Mouse (Mus musculus) neural tube, embryonic 14.5 days (tissue): ENCODE measurements at regions not wholly inside any gene's neighbourhood (a gene's known extent, or its start where the extent isn't known, plus 50 kb on each side); places are given as distances from the start of the nearest gene placed in this dataset.
A peak's percentile ranks its signal among the peaks of the same experiment; 100 is the strongest.
"Not testable (repeated sequence)": the region's sequence is repeated elsewhere in the genome, so short reads cannot be mapped to it uniquely, and the experiment has no call there.

Experiments used
- ATAC-seq: fragments of 200-750 bp; cut with Nextera tagmentation; 2 replicates; pipeline ENCODE4 v1.8.0; 2017; ENCODE audit warnings: low read depth, mild to moderate bottlenecking, moderate TSS enrichment, moderate library complexity
- H3K27ac ChIP-seq: fragments of 300-500 bp; sonication (generic); 2 replicates; pipeline ENCODE4 v1.5.1; 2014; ENCODE audit warnings: low read depth, mild to moderate bottlenecking, control low read depth, low read length, moderate library complexity, mixed read lengths
- H3K27me3 ChIP-seq: fragments of 300-500 bp; sonication (generic); 2 replicates; pipeline ENCODE4 v1.6.1; 2014; ENCODE audit warnings: low read length; ENCODE audit not compliant: control insufficient read depth, insufficient read depth
- H3K36me3 ChIP-seq: fragments of 300-500 bp; sonication (generic); 2 replicates; pipeline ENCODE4 v1.6.1; 2014; ENCODE audit warnings: low read length, mixed read lengths; ENCODE audit not compliant: control insufficient read depth, insufficient read depth
- H3K4me1 ChIP-seq: fragments of 300-500 bp; sonication (generic); 2 replicates; pipeline ENCODE4 v1.6.1; 2014; ENCODE audit warnings: low read length; ENCODE audit not compliant: control insufficient read depth, insufficient read depth
- H3K4me2 ChIP-seq: fragments of 300-500 bp; sonication (generic); 2 replicates; pipeline ENCODE4 v1.6.1; 2014; ENCODE audit warnings: mild to moderate bottlenecking, low read depth, low read length, control low read depth
- H3K4me3 ChIP-seq: fragments of 300-500 bp; sonication (generic); 2 replicates; pipeline ENCODE4 v1.5.1; 2014; ENCODE audit warnings: low read depth, low read length, control low read depth, mixed read lengths
- H3K9ac ChIP-seq: fragments of 300-500 bp; sonication (generic); replicated peaks from 2 replicates; pipeline ENCODE4 v1.6.1; 2014; ENCODE audit warnings: low read depth, mild to moderate bottlenecking, control low read depth, low read length, mixed read lengths
- H3K9me3 ChIP-seq: fragments of 300-500 bp; sonication (generic); 2 replicates; pipeline ENCODE4 v1.6.1; 2016; ENCODE audit warnings: low read length; ENCODE audit not compliant: control insufficient read depth
- WGBS: fragments of 180-500 bp; shearing (Covaris S2); extraction: QIAGEN DNeasy Blood & Tissue Kit; methylation state at CpG from one replicate; pipeline ENCODE4 v1.1.7; 2014; 5-methylcytosine and 5-hydroxymethylcytosine counted together

DNA sequence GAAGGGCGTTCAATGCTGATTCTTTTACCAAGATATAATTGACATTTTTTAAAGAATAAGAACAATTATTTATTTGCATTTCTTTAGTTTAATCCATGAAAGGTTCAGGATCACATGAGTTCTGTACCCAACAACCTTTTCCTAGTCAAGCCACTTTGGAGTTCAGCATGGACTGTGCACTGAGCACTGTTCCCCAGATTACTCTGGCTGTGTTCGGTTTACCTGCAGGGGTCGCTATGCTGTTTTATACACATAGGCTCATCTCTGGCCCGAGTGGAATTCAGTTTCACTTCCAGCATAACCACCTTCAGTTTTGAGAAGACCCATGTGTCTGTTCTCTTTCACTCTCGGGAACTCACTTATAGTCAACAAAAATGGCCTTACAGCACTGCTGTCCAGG is 93.5 kb upstream of the Smarcad1 start:
- H3K36me3 ChIP-seq, ATAC-seq, H3K9ac ChIP-seq, H3K9me3 ChIP-seq, H3K4me2 ChIP-seq, H3K4me3 ChIP-seq, H3K27ac ChIP-seq, H3K4me1 ChIP-seq, H3K27me3 ChIP-seq: not testable (repeated sequence)
- 81% methylated on average over 5 of the region's 5 CpGs for WGBS

- Histone ChIP-seq H3K9me3 (no peaks in the 10 kb centered on the region), H3K4me2 (peak overlapping the region; percentile 29; the same call in 1 of the 2 replicates), H3K27ac (no peak overlapping the region), H3K4me3 (0 out of 2 replicates have a peak overlapping the region, but pooled peaks have one; percentile 2), H3K27me3 (no peaks in the 10 kb centered on the region), H3K9ac (no peak overlapping the region), H3K36me3 (no peaks in the 10 kb centered on the region), H3K4me1 (peaks cover 6% of the 10 kb centered on the region; the same call in 1 of the 2 replicates)
- peak; percentile 59 for ATAC-seq
- WGBS, result 45% methylated on average over 16 of the region's 16 CpGs
Observed at GRCm38 (mm10) chr6:64961608-64962486, 80.5 kb upstream of the Smarcad1 start.

DNA sequence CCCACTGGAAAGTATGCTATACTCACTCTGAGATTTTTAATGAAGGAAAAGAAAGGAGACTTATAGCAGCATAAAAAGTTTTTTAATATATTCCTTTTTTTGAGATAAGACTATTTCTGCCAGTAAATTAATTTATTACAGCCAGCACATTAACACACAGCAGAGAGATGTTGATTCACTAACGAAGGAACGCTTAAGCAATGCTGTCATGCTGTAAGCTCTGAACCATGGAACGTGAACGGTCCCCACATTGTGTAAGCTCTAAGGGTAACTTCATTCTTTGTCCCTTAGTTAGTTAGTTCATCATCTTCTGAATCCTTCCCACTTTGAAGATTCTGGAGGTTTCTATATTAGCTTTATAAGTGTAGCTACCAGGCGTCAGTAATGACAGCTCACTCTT is 79.8 kb upstream of the Smarcad1 start:
- no peak overlapping the region for H3K4me3 ChIP-seq
- no peaks in the 10 kb centered on the region for H3K36me3 ChIP-seq
- no peak overlapping the region for H3K27ac ChIP-seq
- WGBS, result 68% methylated on average over 5 of the region's 5 CpGs
- H3K9me3 ChIP-seq, result no peaks in the 10 kb centered on the region
- H3K4me2 ChIP-seq, result no peak overlapping the region
- no peak for ATAC-seq
- H3K27me3 ChIP-seq, result no peaks in the 10 kb centered on the region
- H3K4me1 ChIP-seq, result peaks cover 6% of the 10 kb centered on the region; the same call in 1 of the 2 replicates
- H3K9ac ChIP-seq, result no peak overlapping the region

GRCm38 (mm10) chr6:64964664-64965063 is 77.7 kb upstream of the Smarcad1 start:
- Histone ChIP-seq H3K9ac (no peak overlapping the region), H3K4me3 (no peak overlapping the region), H3K36me3 (no peaks in the 10 kb centered on the region), H3K4me1 (peaks cover 6% of the 10 kb centered on the region; the same call in 1 of the 2 replicates), H3K27me3 (no peaks in the 10 kb centered on the region), H3K9me3 (no peaks in the 10 kb centered on the region), H3K4me2 (no peak overlapping the region), H3K27ac (no peak overlapping the region)
- 79% methylated on average over 6 of the region's 6 CpGs for WGBS
- ATAC-seq, result no peak

- Histone ChIP-seq H3K4me3 (no peak overlapping the region), H3K4me2 (no peak overlapping the region), H3K9ac (no peak overlapping the region), H3K27me3 (no peaks in the 10 kb centered on the region), H3K9me3 (no peaks in the 10 kb centered on the region), H3K4me1 (peaks cover 6% of the 10 kb centered on the region; the same call in 1 of the 2 replicates), H3K36me3 (no peaks in the 10 kb centered on the region), H3K27ac (no peak overlapping the region)
- 92% methylated on average over 1 of the region's 1 CpGs for WGBS
- no peak for ATAC-seq
Observed at GRCm38 (mm10) chr6:64965203-64965602, 77.2 kb upstream of the Smarcad1 start.

GRCm38 (mm10) chr6:64970158-64970557 is 72.2 kb upstream of the Smarcad1 start:
- no peaks in the 10 kb centered on the region for H3K9me3 ChIP-seq
- H3K27me3 ChIP-seq, result no peaks in the 10 kb centered on the region
- 89% methylated on average over 8 of the region's 8 CpGs for WGBS
- H3K4me3 ChIP-seq, result no peak overlapping the region
- H3K4me1 ChIP-seq, result no peaks in the 10 kb centered on the region
- no peaks in the 10 kb centered on the region for H3K36me3 ChIP-seq
- H3K4me2 ChIP-seq, result no peak overlapping the region
- no peak overlapping the region for H3K27ac ChIP-seq
- H3K9ac ChIP-seq, result no peak overlapping the region
- no peak for ATAC-seq

- Histone ChIP-seq H3K27ac (no peak overlapping the region), H3K4me2 (no peak overlapping the region), H3K4me3 (no peak overlapping the region), H3K9me3 (no peaks in the 10 kb centered on the region), H3K4me1 (no peaks in the 10 kb centered on the region), H3K9ac (no peak overlapping the region), H3K27me3 (no peaks in the 10 kb centered on the region), H3K36me3 (no peaks in the 10 kb centered on the region)
- no peak for ATAC-seq
- 39% methylated on average over 2 of the region's 2 CpGs for WGBS
Observed at GRCm38 (mm10) chr6:64973968-64974367, 68.4 kb upstream of the Smarcad1 start.

DNA sequence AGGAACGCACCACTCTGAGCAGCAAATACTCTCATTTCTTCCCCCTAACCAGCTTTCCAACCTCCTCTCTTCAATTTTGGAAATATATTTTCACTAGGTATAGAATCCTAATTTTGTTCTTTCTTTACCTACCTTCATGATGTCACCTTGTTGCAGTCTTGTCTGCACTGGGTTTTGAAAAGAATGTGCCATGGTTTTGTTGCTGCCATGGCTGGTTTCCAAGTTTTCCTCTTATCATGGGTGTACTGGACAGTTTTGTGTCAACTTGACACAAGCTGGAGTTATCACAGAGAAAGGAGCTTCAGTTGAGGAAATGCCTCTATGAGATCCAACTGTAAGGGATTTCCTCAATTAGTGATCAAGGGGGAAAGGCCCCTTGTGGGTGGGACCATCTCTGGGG is 67.9 kb upstream of the Smarcad1 start:
- H3K4me1 ChIP-seq, H3K27me3 ChIP-seq, H3K27ac ChIP-seq, H3K36me3 ChIP-seq, H3K9ac ChIP-seq, H3K4me2 ChIP-seq, H3K4me3 ChIP-seq, ATAC-seq, H3K9me3 ChIP-seq: not testable (repeated sequence)
- 100% methylated on average over 1 of the region's 1 CpGs for WGBS

GRCm38 (mm10) chr6:64982132-64982531 is 60.3 kb upstream of the Smarcad1 start:
- no peak for ATAC-seq
- Histone ChIP-seq H3K4me2 (no peak overlapping the region), H3K4me3 (no peak overlapping the region), H3K9me3 (no peaks in the 10 kb centered on the region), H3K9ac (no peak overlapping the region), H3K36me3 (no peaks in the 10 kb centered on the region), H3K4me1 (no peaks in the 10 kb centered on the region), H3K27me3 (no peaks in the 10 kb centered on the region), H3K27ac (no peak overlapping the region)
- 28% methylated on average over 2 of the region's 2 CpGs for WGBS
